Mouse (Mus musculus) cerebellum, postnatal 14 days (tissue): ENCODE results near the gene Vwa8.
A peak's percentile ranks its signal among the peaks of the same experiment; 100 is the strongest.

Experiments used
- DNase-seq, 2 experiments: peaks; one replicate each; pipeline ENCODE4 v3.0.0; 2021; ENCODE audit warnings: mixed read lengths in 2 of 2

Vwa8 gene

DNA sequence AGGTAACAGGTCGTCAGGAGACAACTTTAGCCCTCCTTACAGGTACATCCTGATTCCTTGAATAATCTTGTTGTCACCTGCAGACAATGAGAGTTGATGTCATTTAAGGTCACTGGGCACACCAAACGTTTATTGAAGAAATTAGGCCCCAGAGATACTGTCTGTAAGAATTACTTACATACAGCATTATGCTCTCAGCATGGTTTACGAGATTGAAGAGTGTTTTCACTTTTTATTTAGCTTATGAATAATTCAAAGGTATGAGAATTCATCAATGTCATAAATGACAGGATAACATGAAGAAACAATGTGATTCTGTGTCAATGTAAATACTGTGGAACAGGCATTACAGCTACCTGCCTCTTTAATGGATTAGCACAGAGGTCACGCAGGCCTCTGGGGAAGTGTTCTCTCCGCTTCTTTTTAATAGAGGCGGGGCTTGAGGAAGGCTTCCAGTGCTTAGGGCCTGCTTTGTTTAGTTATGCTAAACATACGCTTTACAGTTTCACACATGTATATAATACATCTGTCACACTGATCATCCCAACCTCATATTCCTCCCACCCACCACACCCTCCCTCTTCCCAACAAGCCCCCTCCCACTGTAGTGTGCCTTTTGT, 37.2 kb downstream of the Vwa8 start:
- DNase-seq, result no peak

DNA sequence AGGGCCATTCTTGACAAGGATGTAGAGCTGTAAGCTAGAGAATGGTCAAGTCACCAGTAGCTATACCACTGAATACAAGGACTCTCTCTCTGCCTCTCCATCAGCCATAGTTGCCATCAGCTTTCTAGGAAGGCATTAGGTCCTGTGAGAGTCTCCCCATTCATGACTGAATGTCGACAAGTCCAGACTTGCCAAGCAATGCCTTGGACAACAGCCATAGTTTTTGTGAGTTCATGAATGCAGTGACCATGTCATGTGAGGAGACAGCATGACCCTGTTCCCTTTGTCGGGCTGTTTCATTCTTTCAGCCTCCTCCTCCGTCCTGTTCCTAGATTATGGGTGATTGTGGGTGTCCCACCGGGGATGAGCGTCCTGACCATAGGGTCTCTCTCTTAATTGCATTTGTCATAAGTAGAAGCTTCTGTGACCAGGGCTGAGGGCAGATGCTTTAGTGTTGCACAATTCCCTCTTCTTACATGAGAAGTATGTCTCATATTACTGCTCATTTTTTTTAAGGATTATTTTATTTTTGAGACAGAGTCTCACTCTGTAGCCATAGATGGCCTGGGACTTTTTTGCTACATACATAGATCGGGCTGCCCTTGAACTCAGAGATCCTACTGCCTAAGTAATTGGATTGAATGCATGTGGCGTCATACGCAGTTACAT, 37.8 kb downstream of the Vwa8 start:
- DNase-seq, result peak; percentile 53 to 65

GRCm38 (mm10) chr14:78887494-78887893, 38.6 kb downstream of the Vwa8 start:
- DNase-seq, result peak; percentile 32 to 55

- no peak for DNase-seq
Observed at GRCm38 (mm10) chr14:78895496-78895895, 46.6 kb downstream of the Vwa8 start.

- DNase-seq, result peak; percentile 82 to 86
Observed at GRCm38 (mm10) chr14:78896252-78896651, 47.4 kb downstream of the Vwa8 start.

DNA sequence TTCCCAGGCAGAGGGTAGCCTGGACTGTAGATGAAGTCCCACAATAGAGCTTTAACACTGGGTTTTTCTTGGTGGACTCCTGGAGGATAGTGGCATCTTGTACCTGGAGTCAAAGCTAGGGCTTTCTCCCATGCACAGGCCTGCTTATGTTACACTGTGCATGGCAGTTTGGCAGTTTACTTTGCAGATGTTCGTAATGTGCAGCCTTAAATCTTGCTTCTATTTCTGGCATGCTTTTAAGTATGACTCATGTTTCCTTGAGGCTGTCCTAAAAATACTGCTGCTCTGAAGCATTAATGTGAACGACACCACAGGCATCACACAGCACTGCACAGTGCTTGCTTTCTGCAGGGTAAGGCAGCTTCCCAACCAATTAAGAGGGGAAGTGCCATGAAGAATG, 51.9 kb downstream of the Vwa8 start:
- DNase-seq, result no peak

GRCm38 (mm10) chr14:78908205-78908863, 59.5 kb downstream of the Vwa8 start:
- no peak for DNase-seq

- no peak for DNase-seq
Observed at GRCm38 (mm10) chr14:78912076-78912475, 63.2 kb downstream of the Vwa8 start.

DNA sequence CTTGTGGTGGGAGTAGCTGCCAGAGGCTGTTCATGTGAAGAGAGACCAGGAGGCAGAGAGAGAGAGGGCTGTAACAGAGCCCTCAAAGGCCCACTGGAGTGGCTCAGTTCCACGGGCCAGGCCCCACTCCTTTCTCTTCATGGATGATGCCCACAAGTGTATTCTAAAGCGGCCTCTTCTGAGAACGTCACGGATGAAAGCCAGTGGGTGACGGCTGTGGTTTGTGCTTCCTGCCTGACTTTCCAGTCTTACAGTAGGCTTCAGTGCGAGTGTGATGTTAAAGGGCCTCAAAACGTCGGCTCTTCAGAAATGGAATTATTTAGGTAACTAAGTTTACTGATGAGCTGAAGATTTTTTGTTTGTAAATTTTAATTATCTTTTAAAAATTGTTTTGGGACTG, 65.3 kb downstream of the Vwa8 start:
- DNase-seq, result no peak

DNA sequence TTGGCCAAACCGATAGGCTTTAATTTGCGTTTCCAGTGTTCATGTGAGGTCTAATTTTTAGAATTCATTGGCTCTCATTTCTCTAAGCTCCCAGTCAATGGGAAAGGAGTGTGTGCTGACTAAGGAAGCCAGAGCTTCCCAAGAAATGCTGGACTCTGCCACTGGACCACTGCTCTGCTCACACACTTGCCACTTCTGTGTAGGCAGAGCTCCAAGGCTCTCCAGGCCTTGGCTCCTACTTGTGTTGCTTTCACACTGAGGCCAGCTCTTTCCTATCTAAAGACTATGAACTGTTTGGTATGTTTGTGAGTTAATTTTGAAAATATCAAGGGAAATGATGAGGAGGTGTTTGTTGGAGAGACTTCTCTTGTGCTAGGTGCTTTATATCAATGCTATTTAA, 67.8 kb downstream of the Vwa8 start:
- peak; percentile 55 to 71 for DNase-seq

DNA sequence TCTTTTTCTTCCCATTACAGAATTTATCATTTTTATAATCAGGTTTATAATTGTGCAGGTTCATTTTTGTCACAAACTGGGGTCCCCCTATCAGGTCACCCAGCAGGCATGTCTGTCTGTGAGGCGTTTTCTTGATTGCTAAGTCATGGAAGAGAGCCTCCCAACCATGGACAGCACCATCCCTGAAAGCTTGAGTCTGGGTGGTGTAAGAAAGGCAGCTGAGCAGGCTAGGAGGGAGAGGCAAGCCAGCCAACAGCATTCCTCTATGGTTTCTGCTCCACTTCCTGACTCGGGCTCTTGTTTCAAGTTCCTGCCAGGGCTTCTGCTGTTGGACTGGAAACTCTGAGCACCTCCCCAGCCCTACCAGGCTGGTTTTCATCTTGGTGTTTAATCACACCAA, 72.4 kb downstream of the Vwa8 start:
- DNase-seq, result no peak

- no peak for DNase-seq
Observed at GRCm38 (mm10) chr14:78923631-78924030, 74.8 kb downstream of the Vwa8 start.

- no peak for DNase-seq
Observed at GRCm38 (mm10) chr14:78924755-78925537, 76.1 kb downstream of the Vwa8 start.

GRCm38 (mm10) chr14:78932094-78932493, 83.2 kb downstream of the Vwa8 start:
- no peak for DNase-seq

DNA sequence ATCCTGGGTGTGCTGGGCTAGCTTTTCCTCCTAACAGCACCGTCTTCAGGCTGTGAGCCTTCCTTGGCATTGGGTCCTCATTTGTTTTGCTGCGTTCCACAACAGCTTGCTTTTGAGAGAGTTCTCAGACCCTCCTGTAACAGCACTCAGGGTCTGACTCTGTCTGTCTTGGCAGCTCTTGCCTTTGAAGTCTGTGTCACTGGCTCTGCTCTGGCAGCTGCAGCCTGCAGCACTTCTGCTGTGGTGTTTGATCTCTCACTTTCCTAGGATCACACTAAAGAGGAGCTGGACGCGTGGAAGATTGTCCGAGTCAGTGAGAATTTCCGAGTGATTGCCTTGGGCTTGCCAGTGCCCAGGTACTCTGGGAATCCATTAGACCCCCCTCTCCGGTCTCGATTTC, 84.5 kb downstream of the Vwa8 start:
- no peak for DNase-seq

GRCm38 (mm10) chr14:78934596-78934995, 85.7 kb downstream of the Vwa8 start:
- no peak for DNase-seq

- DNase-seq, result no peak
Observed at GRCm38 (mm10) chr14:78935796-78936195, 86.9 kb downstream of the Vwa8 start.

DNA sequence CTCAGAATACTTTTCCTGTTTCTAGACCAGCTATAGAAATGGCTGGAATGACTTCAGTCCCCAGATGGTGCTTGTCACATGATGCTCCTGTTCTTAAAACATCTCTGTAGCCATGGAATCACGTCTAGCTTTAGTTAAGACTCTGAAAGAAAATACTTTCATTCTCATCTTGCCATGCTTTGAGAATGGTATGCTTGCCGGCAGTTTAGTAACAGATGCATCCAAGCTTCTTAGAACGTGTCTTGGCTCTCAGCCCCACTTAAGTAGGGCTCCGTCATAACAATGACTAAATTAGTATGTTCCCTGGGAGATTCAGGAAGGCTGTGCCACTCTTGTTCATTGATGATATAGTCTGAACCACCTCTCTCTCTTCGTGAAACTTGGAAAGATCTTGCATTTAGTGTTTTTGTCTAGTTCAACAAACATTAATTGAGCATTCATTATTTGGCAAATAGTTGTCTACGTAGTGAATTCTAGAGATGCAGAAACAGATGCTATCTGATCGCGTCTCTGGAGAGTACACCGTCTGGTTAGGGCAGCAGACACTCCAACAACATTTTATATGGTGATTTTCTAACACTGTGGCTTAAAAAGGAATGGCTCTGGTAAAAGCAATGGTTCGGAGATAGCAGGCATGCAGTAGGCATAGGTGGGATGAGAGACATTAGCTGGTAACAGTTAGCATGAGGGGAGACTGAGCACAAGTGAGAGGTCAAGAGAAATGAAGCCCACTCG, 93.1 kb downstream of the Vwa8 start:
- DNase-seq, result peak; percentile 17 to 39

GRCm38 (mm10) chr14:78955745-78956144, 106.9 kb downstream of the Vwa8 start:
- no peak for DNase-seq

GRCm38 (mm10) chr14:78970621-78971020, 121.8 kb downstream of the Vwa8 start:
- DNase-seq, result no peak

- DNase-seq, result no peak
Observed at GRCm38 (mm10) chr14:78972424-78972823, 123.6 kb downstream of the Vwa8 start.

- DNase-seq, result no peak
Observed at GRCm38 (mm10) chr14:78983104-78983503, 134.3 kb downstream of the Vwa8 start.

DNA sequence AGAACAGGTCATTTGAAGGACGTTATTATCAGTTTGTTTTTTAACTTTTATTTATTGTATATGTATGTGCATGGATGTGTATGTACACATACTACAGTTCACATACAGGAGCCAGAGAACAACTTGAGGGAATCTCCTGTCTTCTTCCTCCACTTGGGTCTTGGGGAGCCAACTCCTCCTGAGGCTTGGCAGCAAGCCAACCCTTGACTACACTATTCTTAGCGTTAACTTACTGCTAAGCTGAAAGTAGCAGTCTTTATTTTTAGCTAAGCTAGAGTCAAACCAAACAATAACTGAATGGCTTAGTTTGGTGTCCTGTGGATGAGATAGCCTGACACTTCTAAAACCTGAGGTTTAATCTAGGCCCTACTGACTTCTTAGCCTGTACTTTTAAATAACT, 135.4 kb downstream of the Vwa8 start:
- DNase-seq, result peak in 1 of 2 experiments; percentile 7
